Mouse (Mus musculus) spleen, adult 2 months (tissue): Measurements from ENCODE around the gene Col2a1.

ENCODE experiments used
- CTCF ChIP-seq: fragments of 200-500 bp; IDR thresholded peaks from 2 replicates; pipeline ENCODE4 v1.5.1; 2011; ENCODE audit warnings: mild to moderate bottlenecking, inconsistent platforms; ENCODE audit not compliant: insufficient read depth, insufficient read length, insufficient replicate concordance; ENCODE audit errors: extremely low read depth
- POLR2A ChIP-seq: fragments of 200-500 bp; IDR thresholded peaks from 2 replicates; pipeline ENCODE4 v1.6.1; 2011; ENCODE audit warnings: low read depth, low read length, inconsistent platforms

DNA sequence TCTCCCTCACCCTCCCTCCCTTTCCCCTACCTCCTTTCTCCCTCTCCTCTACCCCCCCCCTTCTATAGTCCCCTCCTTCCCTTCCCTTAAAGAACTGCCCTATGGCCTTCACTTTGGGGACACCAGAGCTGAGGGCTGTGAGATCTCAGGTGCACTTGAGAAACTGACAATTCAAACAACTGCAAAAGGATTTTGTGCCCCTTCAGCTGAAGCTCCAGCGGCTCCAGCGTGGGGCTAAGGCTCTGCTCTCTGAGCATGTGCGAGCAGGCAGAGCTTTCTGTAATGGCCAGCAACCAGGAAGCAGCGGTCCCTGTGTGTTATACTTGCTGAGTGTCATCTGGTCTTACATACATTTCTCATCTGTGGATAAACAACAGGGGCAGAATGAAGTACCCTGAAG, 48.8 kb downstream of the Col2a1 start:
- no peak for TF ChIP-seq CTCF
- TF ChIP-seq POLR2A: no peak
